Mouse (Mus musculus): ENCODE data around the gene Cyp2d9. TPM values are rescaled to one million over a fixed set of nuclear protein-coding genes. Genes with fewer than 3 reads are reported as not detected.
"Not testable (repeated sequence)": the region's sequence is repeated elsewhere in the genome, so short reads cannot be mapped to it uniquely, and the experiment has no call there.

Gene Cyp2d9
- total RNA-seq, 2 experiments from 2014 or later: not detected

GRCm38 (mm10) chr15:82452133-82452532 lies 18.9 kb downstream of the Cyp2d9 start:
- DNase-seq: not testable (repeated sequence)

DNA sequence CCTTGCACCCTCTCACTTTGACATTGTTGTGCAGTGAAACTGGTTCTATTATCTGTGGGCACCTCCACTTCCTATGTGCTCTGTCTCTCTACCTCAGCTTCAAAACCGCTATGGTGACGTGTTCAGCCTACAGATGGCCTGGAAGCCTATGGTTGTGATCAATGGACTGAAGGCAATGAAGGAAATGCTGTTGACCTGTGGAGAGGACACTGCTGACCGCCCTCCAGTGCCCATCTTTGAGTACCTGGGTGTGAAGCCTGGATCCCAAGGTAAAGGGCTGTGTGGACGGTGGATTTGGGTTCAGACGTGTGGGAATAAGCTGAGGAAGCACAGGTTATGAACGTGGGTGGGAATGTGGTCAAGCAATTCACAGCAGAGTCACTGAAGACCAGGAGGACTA lies 20.3 kb downstream of the Cyp2d9 start:
- DNase-seq: not testable (repeated sequence)

- DNase-seq: not testable (repeated sequence)
Measured at GRCm38 (mm10) chr15:82456086-82456790, 23.0 kb downstream of the Cyp2d9 start.

- no peak for DNase-seq
Measured at GRCm38 (mm10) chr15:82457064-82458021, 24.1 kb downstream of the Cyp2d9 start.

GRCm38 (mm10) chr15:82459266-82459665 lies 26.0 kb downstream of the Cyp2d9 start:
- not testable (repeated sequence) for DNase-seq

DNA sequence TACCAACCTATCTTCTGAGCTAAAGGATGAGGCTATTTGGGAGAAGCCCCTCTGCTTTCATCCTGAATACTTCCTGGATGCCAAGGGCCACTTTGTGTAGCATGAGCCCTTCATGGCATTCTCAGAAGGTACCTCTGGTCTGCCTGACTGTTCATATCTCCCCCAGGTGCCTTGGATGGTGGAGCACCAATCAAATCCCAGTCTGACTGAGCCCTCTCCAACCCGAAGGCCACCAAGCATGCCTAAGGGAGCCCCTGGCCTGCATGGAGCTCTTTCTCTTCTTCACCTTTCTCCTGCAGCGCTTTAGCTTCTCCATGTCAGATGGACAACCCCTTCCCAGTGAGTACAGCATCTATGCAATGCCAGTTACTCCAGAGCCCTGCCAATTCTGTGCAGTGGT lies 31.5 kb downstream of the Cyp2d9 start:
- DNase-seq: no peak

GRCm38 (mm10) chr15:82494273-82494672 lies 61.0 kb downstream of the Cyp2d9 start:
- DNase-seq: not testable (repeated sequence)

Small RNA genes within 50 kb of the gene (microRNA-seq; reads per million reads assigned to microRNA genes)
- gene Gm25990 (0 reads per million in 2 experiments), gene Gm27331 (0 reads per million in 2 experiments), gene Gm27622 (0 reads per million in 2 experiments), gene Gm27825 (0 reads per million in 2 experiments), gene Mir7684 (0 reads per million in 2 experiments)

Other genes with a start within 250 kb of the Cyp2d9 start
- under 1 TPM; 0.72 to 0.76 TPM for gene Shisa8, start 220.6 kb upstream of the Cyp2d9 start, total RNA-seq (2021)
- under 1 TPM; 0.30 to 0.62 TPM for gene Tnfrsf13c, start 209.1 kb upstream of the Cyp2d9 start, total RNA-seq (2021)
- 1 to 10 TPM; 2.7 to 4.0 TPM for gene Cenpm, start 188.7 kb upstream of the Cyp2d9 start, total RNA-seq (2021)
- 100 to 1,000 TPM in 1 of 2 experiments, 10 to 100 TPM in 1; 98.3 to 115 TPM for gene 1500009C09Rik, start 181.0 kb upstream of the Cyp2d9 start, total RNA-seq (2021)
- 100 to 1,000 TPM; 608 to 622 TPM for gene Sept3, start 158.5 kb upstream of the Cyp2d9 start, total RNA-seq (2021)
- not detected for gene Wbp2nl, start 134.5 kb upstream of the Cyp2d9 start, total RNA-seq (2021)
- 10 to 100 TPM; 32.8 to 38.9 TPM for gene Naga, start 94.5 kb upstream of the Cyp2d9 start, total RNA-seq (2021)
- under 1 TPM; 0.27 to 0.40 TPM for gene Pheta2, start 94.5 kb upstream of the Cyp2d9 start, total RNA-seq (2021)
- gene Smdt1, start 94.5 kb upstream of the Cyp2d9 start, total RNA-seq (2021): 100 to 1,000 TPM; 138 to 139 TPM
- 100 to 1,000 TPM; 203 to 209 TPM for gene Ndufa6, start 79.1 kb upstream of the Cyp2d9 start, total RNA-seq (2021)
- gene Cyp2d22, start 53.2 kb upstream of the Cyp2d9 start, total RNA-seq (2021): 10 to 100 TPM; 40.9 to 47.4 TPM
- not detected for gene Cyp2d11, start 39.4 kb upstream of the Cyp2d9 start, total RNA-seq (2021)
- gene Cyp2d10, start 26.2 kb upstream of the Cyp2d9 start, total RNA-seq (2021): not detected
- not detected for gene Cyp2d12, start 121.6 kb downstream of the Cyp2d9 start, total RNA-seq (2021)
- not detected for gene Cyp2d34, start 187.5 kb downstream of the Cyp2d9 start, total RNA-seq (2021)

Data from layer of hippocampus, postnatal 36 days (tissue).